Mouse (Mus musculus) heart, postnatal 14 days (tissue): ENCODE results near the gene Abcb5. TPM values are rescaled to one million over a fixed set of nuclear protein-coding genes. Genes with fewer than 3 reads are reported as not detected.

Experiments used
- DNase-seq, 2 experiments: peaks; one replicate each; pipeline ENCODE4 v3.0.0; 2021 to 2022
- intact Hi-C: fragments of 180-260 bp; cut with DNase I; formaldehyde crosslinking; loops from one replicate; pipeline ENCODE4 v1.15.1; 2025
- total RNA-seq, 2 experiments: library from RNA; stranded (reverse); gene quantifications; 2 replicates each; pipeline ENCODE4 v1.2.3; 2021

The Abcb5 gene
- total RNA-seq, 2 experiments from 2014 or later: not detected

- peak in 1 of 2 experiments; percentile 4 for DNase-seq
- intact Hi-C loops: no loop called here
These were observed 116.9 kb downstream of the Abcb5 start for GRCm38 (mm10) chr12:118849203-118849861.

- intact Hi-C loops: no loop called here
- peak in 1 of 2 experiments; percentile 23 for DNase-seq
These were observed 117.6 kb downstream of the Abcb5 start for GRCm38 (mm10) chr12:118848496-118849202.

- peak in 1 of 2 experiments; percentile 4 for DNase-seq
- intact Hi-C loops: no loop called here
These were observed 118.2 kb downstream of the Abcb5 start for GRCm38 (mm10) chr12:118847861-118848495.

- DNase-seq: no peak
- intact Hi-C loops: no loop called here
These were observed 118.8 kb downstream of the Abcb5 start for GRCm38 (mm10) chr12:118847381-118847780.

- peak; percentile 22 to 32 for DNase-seq
- intact Hi-C loops: no loop called here
These were observed 119.4 kb downstream of the Abcb5 start for GRCm38 (mm10) chr12:118846649-118847321.

- intact Hi-C loops: no loop called here
- DNase-seq: no peak
These were observed 120.0 kb downstream of the Abcb5 start, which contains the start of gene Sp8 for GRCm38 (mm10) chr12:118846221-118846620. Sp8 (plus strand) TSS chr12:118846329.

- DNase-seq: no peak
- intact Hi-C loops: no loop called here
These were observed 120.9 kb downstream of the Abcb5 start for GRCm38 (mm10) chr12:118845351-118845750.

- DNase-seq: no peak
- intact Hi-C loops: no loop called here
These were observed 121.4 kb downstream of the Abcb5 start for GRCm38 (mm10) chr12:118844841-118845240.

- intact Hi-C loops: no loop called here
These were observed 122.1 kb downstream of the Abcb5 start for GRCm38 (mm10) chr12:118844111-118844510.

GRCm38 (mm10) chr12:118842671-118843411 is 123.4 kb downstream of the Abcb5 start:
- intact Hi-C loops: no loop called here
- DNase-seq: peak in 1 of 2 experiments; percentile 3

More at GRCm38 (mm10) chr12:118844111-118844510, 122.1 kb downstream of the Abcb5 start:
- DNase-seq: no peak

- no peak for DNase-seq
- intact Hi-C loops: no loop called here
These were observed 124.2 kb downstream of the Abcb5 start for GRCm38 (mm10) chr12:118841971-118842550.

GRCm38 (mm10) chr12:118841381-118841922 is 124.8 kb downstream of the Abcb5 start:
- intact Hi-C loops: no loop called here
- no peak for DNase-seq

- intact Hi-C loops: no loop called here
- DNase-seq: no peak
These were observed 125.4 kb downstream of the Abcb5 start for GRCm38 (mm10) chr12:118840861-118841260.

- intact Hi-C loops: no loop called here
- no peak for DNase-seq
These were observed 125.9 kb downstream of the Abcb5 start for GRCm38 (mm10) chr12:118840301-118840700.

GRCm38 (mm10) chr12:118839398-118839797 is 126.8 kb downstream of the Abcb5 start:
- intact Hi-C loops: no loop called here
- no peak for DNase-seq

GRCm38 (mm10) chr12:118838260-118838659 is 128.0 kb downstream of the Abcb5 start:
- DNase-seq: no peak
- intact Hi-C loops: no loop called here

GRCm38 (mm10) chr12:118837361-118837760 is 128.9 kb downstream of the Abcb5 start:
- intact Hi-C loops: loop anchor here (2.0 kb wide), 1 partner anchor 13 kb away; no protein-coding TSS in a partner anchor
- DNase-seq: no peak

- DNase-seq: peak in 1 of 2 experiments; percentile 13
- intact Hi-C loops: loop anchor here (2.0 kb wide), 1 partner anchor 14 kb away; no protein-coding TSS in a partner anchor
These were observed 129.5 kb downstream of the Abcb5 start for GRCm38 (mm10) chr12:118836411-118837341.
